Mouse (Mus musculus) bone marrow, adult 2 months (tissue): ENCODE measurements at regions not wholly inside any gene's neighbourhood (a gene's known extent, or its start where the extent isn't known, plus 50 kb on each side); places are given as distances from the start of the nearest gene placed in this dataset.

ENCODE experiments used
- H3K27ac ChIP-seq: fragments of 200-500 bp; 2 replicates; pipeline ENCODE4 v1.5.1; 2012; ENCODE audit warnings: low read depth, mild to moderate bottlenecking, control low read depth, inconsistent platforms, low read length; ENCODE audit not compliant: control insufficient read depth, poor library complexity, insufficient read depth
- H3K4me1 ChIP-seq: fragments of 200-500 bp; 2 replicates; pipeline ENCODE4 v1.6.1; 2011; ENCODE audit warnings: low read length; ENCODE audit not compliant: control insufficient read depth, insufficient read depth
- H3K4me3 ChIP-seq: fragments of 200-500 bp; replicated peaks from 2 replicates; pipeline ENCODE3; 2011; ENCODE audit warnings: mild to moderate bottlenecking, low read depth, low read length, control low read depth; ENCODE audit not compliant: control insufficient read depth
- CTCF ChIP-seq: fragments of 200-500 bp; IDR thresholded peaks from 2 replicates; pipeline ENCODE4 v1.5.1; 2011; ENCODE audit warnings: low read length, control low read depth; ENCODE audit not compliant: control insufficient read depth, insufficient read depth
- POLR2A ChIP-seq: fragments of 200-500 bp; IDR thresholded peaks from 2 replicates; pipeline ENCODE4 v1.6.1; 2011; ENCODE audit warnings: low read depth, mild to moderate bottlenecking, control low read depth, low read length, borderline replicate concordance; ENCODE audit not compliant: control insufficient read depth
- WGBS: fragments of 180-500 bp; shearing (Covaris S2); methylation state at CpG from one replicate; pipeline ENCODE4 v1.1.7; 2018; 5-methylcytosine and 5-hydroxymethylcytosine counted together

DNA sequence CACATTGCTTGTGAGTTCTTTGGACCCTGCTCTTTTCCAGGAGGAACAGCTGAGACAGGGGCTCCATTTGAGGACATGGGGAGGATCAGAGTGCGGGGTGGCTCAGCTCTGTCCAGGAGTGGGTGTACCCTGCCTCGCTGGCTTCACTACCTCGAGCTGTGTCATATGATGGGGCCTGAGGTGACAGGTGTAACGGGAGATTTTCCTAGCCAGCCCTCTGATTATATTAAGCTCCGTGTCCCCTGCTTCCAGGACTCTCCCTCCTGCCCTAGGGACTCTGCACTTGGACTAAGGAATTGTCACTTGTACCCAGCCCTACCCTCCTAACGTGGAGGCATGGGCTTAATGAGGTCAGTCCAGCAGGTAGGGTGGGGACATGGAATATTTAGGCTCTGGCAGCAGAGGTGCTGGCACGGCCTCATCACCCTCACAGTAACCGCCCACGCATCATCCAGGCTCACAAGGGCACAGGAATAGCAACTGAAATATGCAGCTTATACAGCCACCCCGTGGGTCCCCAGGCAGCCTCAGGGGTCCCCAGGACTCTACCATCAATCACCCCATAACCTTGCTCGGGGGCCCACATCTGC, 78.1 kb upstream of the 1600014C23Rik start:
- no peak for TF ChIP-seq POLR2A
- TF ChIP-seq CTCF, result no peak
- Histone ChIP-seq H3K27ac (no peak overlapping the region), H3K4me1 (no peaks in the 10 kb centered on the region), H3K4me3 (no peak overlapping the region)
- WGBS, result 80% methylated on average over 11 of the region's 11 CpGs

DNA sequence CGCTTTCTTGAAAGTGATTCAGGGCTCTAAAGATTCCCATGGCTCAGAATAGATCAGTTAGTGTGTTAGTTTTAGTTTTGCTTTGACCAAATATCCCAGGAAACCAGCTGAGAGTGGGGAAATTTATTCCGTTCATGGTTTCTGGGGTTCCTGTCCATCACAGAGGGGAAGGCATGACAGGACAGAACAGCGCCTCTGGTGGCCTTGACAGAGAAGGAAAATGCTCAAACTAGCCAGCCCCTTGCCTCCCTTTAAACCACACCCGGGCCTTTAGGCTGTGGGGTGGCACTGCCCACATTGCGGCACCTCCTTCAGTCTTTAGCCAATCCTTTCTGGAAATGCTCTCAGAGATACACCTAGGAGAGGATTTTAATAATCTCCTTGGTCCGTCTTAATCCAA, 76.1 kb upstream of the 1600014C23Rik start:
- H3K4me1 ChIP-seq, result no peaks in the 10 kb centered on the region

DNA sequence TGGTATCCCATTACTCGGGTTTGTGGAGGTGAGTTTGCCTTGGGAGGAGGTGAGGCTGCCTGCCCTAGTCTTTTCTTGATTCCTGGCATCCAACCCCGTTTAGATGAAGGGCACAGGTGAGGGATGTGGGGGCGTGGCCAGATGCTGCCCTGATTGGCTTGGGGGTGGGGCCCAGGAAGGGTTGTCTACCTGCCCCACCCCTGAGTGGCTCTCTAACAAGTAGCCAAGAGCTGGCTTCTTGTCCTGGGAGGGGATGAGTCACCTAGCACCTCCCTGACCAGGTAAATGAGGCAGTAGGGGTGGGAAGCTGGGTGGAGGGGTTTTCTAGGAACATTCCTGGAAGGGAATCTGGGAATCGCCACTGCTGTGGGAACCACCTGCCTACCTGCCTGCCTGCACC, 74.7 kb upstream of the 1600014C23Rik start:
- H3K4me1 ChIP-seq, result no peaks in the 10 kb centered on the region
- no peak for TF ChIP-seq CTCF
- TF ChIP-seq POLR2A, result no peak
- WGBS, result 66% methylated on average over 4 of the region's 4 CpGs
- H3K27ac ChIP-seq, result no peak overlapping the region
- no peak overlapping the region for H3K4me3 ChIP-seq

More for the DNA sequence above, 76.1 kb upstream of the 1600014C23Rik start:
- no peak overlapping the region for H3K27ac ChIP-seq
- WGBS, result 83% methylated on average over 6 of the region's 6 CpGs
- TF ChIP-seq CTCF (peak; percentile 19; the same call in 1 of the 2 replicates), POLR2A (no peak)
- no peak overlapping the region for H3K4me3 ChIP-seq

DNA sequence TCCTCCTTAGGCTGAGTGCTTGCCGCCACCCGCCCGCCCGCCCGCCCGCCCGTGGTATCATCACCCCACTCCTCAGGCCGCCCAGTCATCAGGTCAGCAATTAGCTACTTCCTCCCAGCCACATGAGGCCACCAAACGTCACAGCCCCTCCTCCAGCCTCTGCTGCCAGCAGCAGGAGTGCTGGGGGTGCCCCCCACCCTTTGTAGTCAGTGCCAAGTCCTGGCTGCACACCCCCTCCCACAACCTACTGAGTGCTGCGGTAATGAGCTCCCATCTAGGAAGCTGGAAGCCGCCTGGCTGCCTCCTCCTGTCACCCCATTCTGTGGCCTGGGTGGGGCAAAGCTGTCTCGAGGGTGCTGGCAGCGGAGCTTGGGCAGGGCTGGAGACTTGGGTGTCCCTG, 73.8 kb upstream of the 1600014C23Rik start:
- Histone ChIP-seq H3K27ac (no peak overlapping the region), H3K4me1 (no peaks in the 10 kb centered on the region), H3K4me3 (no peak overlapping the region)
- 42% methylated on average over 13 of the region's 13 CpGs for WGBS
- TF ChIP-seq POLR2A (no peak), CTCF (no peak)

DNA sequence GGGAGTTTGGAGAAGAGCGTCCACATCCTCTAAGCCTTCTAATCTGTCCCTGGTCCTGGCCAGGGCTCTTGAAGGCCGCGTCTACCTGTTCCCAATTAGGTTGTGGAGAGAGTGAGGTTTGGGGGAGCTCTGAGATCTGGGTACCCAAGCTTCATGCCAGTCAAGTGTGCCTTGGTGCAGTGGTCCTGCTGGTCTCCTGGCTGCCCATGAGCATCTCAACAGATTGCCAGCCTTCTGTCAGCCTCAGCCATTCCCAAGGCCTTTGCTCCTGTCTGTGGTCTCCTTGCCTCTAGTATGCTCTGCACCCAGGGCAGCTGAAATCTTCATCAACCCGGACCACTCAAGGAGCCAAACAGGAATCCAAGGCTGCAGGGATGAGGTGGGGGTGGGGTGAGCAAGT, 73.2 kb upstream of the 1600014C23Rik start:
- H3K4me1 ChIP-seq, result no peaks in the 10 kb centered on the region
- H3K27ac ChIP-seq, result no peak overlapping the region
- TF ChIP-seq CTCF, result no peak
- no peak for TF ChIP-seq POLR2A
- H3K4me3 ChIP-seq, result no peak overlapping the region
- WGBS, result 82% methylated on average over 4 of the region's 4 CpGs

DNA sequence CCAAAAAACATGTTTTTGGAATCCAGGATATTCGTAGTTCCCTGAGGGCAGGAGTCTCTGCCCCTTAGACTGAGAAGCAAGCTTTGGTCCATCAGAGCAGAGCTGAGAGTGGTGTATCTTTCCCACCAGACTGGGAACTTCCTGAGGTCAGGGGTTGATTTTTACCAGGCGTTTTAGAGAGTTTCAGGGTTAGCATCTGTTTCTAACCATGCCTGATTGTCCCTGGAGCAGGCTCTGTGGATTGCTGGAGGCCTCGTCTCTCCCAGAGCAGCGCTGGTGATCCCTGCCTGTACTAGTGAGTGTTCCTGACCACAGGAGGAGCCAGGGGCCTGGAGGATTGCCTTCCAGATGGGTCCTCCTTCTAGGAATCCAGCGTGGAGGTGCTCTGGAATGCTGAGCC, 72.8 kb upstream of the 1600014C23Rik start:
- no peak for TF ChIP-seq POLR2A
- no peak for TF ChIP-seq CTCF
- 74% methylated on average over 5 of the region's 5 CpGs for WGBS
- H3K27ac ChIP-seq, result no peak overlapping the region

DNA sequence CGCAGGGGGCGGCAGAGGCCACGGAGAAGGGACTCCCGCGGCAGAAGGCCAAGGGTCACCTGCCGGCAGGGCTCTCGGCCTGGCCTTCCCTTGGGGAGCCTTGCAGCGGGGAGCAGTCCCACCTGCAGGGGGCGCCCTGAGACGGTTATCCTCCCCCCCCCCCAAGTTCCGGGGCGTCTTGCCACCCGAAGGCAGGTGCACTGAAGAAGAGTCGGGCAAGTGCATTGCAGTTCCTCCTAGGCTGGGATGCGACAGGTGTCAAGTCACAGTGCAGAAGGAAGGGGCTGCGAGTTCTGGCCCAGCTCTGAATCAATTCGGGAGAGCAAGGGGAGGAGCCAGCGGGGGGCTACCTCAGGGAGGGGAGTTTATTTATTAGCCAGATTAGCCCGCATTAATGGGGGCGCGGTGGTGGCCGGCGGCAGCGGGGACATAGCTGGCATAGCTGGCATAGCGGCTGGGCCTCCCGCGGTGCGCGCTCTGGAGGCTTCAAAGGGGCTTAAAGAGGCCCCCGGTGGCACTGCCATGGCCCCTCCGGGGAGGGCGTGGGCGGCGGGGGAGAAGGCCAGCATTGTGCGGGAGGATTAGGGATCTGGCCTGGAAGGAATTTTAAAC, 71.9 kb upstream of the 1600014C23Rik start:
- TF ChIP-seq CTCF (peak; percentile 15; the same call in 1 of the 2 replicates), POLR2A (no peak)
- H3K4me3 ChIP-seq, result no peak overlapping the region
- 42% methylated on average over 35 of the region's 35 CpGs for WGBS
- no peak overlapping the region for H3K27ac ChIP-seq
- H3K4me1 ChIP-seq, result no peaks in the 10 kb centered on the region

More for the DNA sequence above, 72.8 kb upstream of the 1600014C23Rik start:
- H3K4me1 ChIP-seq, result no peaks in the 10 kb centered on the region
- H3K4me3 ChIP-seq, result no peak overlapping the region

DNA sequence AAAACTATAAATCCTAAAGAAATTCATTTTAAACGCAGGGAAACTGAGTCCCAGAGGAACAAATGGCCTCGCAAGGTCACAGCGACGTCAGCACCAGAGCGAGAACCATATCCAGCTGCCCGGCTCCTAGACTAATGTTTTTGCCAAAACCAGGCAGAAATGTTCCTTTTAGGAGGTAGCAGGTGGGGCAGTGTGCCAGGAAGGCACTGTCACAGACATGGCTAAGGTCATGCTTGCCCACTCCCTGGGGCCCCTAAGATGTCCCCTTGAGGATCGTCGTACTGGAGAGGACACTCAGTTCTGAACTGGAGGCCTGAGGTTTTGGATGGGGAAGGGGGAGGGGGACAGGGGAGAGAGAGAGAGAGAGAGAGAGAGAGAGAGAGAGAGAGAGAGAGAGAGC, 69.7 kb upstream of the 1600014C23Rik start:
- WGBS, result 81% methylated on average over 8 of the region's 8 CpGs

More for the DNA sequence above, 69.7 kb upstream of the 1600014C23Rik start:
- Histone ChIP-seq H3K4me1 (no peaks in the 10 kb centered on the region; the same call in 1 of the 2 replicates), H3K4me3 (no peak overlapping the region), H3K27ac (no peak overlapping the region)
- TF ChIP-seq POLR2A, result no peak
- no peak for TF ChIP-seq CTCF
